Mouse (Mus musculus): Measurements from ENCODE around the gene Trip10.

DNA sequence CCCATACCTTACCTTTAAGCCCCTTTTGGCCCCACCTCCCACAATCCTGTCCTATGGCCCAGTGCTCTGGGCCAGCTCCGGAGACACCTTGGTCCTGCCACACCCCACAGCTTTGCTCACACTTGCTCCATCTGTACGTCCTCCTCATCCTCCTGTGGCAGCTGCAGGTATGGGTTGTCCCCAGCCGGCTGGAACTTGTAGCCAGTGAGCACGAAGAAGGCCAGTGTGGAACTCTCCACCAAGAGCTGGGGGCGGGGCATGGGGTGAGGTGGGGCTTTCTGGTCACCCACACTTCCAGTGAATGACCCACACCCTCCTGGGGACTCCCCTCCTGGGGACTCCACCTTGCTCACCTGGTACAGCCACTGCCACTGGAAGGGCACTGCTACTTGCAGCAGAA lies 13.5 kb upstream of the Trip10 start:
- TF ChIP-seq POLR2A (IDR thresholded peaks at IDR 0.05; ENCODE audit: insufficient read depth, low read depth, low read length) = no peak
- TF ChIP-seq CTCF (IDR thresholded peaks at IDR 0.05; ENCODE audit: insufficient read depth, low read depth, low read length) = no peak
